Mouse (Mus musculus): ENCODE data around the gene Dennd5a. TPM values are rescaled to one million over a fixed set of nuclear protein-coding genes. Genes with fewer than 3 reads are reported as not detected.

The Dennd5a gene
- polyA plus RNA-seq, 1 experiment from 2014 or later, result 29.7 TPM

GRCm38 (mm10) chr7:109958843-109959715 lies 1.2 kb downstream of the Dennd5a start:
- no peaks in the 10 kb centered on the region for H3K9me3 ChIP-seq
- peaks cover 11% of the 10 kb centered on the region for H3K27me3 ChIP-seq (ENCODE audit: poor library complexity, severe bottlenecking)
- H3K4me3 ChIP-seq, result peak overlapping the region; percentile 89
- H3K27ac ChIP-seq, result peak overlapping the region; percentile 97
- no peaks in the 10 kb centered on the region for H3K36me3 ChIP-seq (replicated peaks)
- peak; percentile 31 for DNase-seq (ENCODE audit: extremely low spot score, low spot score)
- H3K4me1 ChIP-seq, result peaks cover 34% of the 10 kb centered on the region
- WGBS, result 13% methylated on average over 18 of the region's 18 CpGs

- 83% methylated on average over 8 of the region's 8 CpGs for whole genome bisulfite sequencing
- no peaks in the 10 kb centered on the region for H3K9me3 ChIP-seq
- H3K4me1 ChIP-seq, result peaks cover 34% of the 10 kb centered on the region
- peak overlapping the region; percentile 89 for H3K4me3 ChIP-seq
- peaks cover 11% of the 10 kb centered on the region for H3K27me3 ChIP-seq (ENCODE audit: poor library complexity, severe bottlenecking)
- DNase-seq (ENCODE audit: extremely low spot score, low spot score), result no peak
- no peaks in the 10 kb centered on the region for H3K36me3 ChIP-seq (replicated peaks)
- H3K27ac ChIP-seq, result no peak overlapping the region; the same call in 1 of the 2 replicates
Measured at GRCm38 (mm10) chr7:109957996-109958789, 2.1 kb downstream of the Dennd5a start.

GRCm38 (mm10) chr7:109954622-109955401 lies 5.5 kb downstream of the Dennd5a start:
- Histone ChIP-seq H3K4me3 (no peak overlapping the region), H3K36me3 (replicated peaks) (no peaks in the 10 kb centered on the region), H3K4me1 (peaks cover 26% of the 10 kb centered on the region), H3K27me3 (ENCODE audit: poor library complexity, severe bottlenecking) (no peaks in the 10 kb centered on the region), H3K9me3 (no peaks in the 10 kb centered on the region), H3K27ac (no peak overlapping the region)
- DNase-seq (ENCODE audit: extremely low spot score, low spot score), result no peak
- WGBS, result 73% methylated on average over 6 of the region's 6 CpGs

GRCm38 (mm10) chr7:109951297-109951696 lies 9.0 kb downstream of the Dennd5a start:
- Histone ChIP-seq H3K36me3 (replicated peaks) (no peaks in the 10 kb centered on the region), H3K4me3 (no peak overlapping the region), H3K4me1 (peaks cover 5% of the 10 kb centered on the region; the same call in 1 of the 2 replicates), H3K9me3 (no peaks in the 10 kb centered on the region), H3K27me3 (ENCODE audit: poor library complexity, severe bottlenecking) (no peaks in the 10 kb centered on the region), H3K27ac (no peak overlapping the region)
- no peak for DNase-seq (ENCODE audit: extremely low spot score, low spot score)
- WGBS, result 87% methylated on average over 4 of the region's 4 CpGs

- H3K27ac ChIP-seq, result no peak overlapping the region
- H3K4me3 ChIP-seq, result no peak overlapping the region
- 81% methylated on average over 6 of the region's 6 CpGs for WGBS
- DNase-seq (ENCODE audit: extremely low spot score, low spot score), result no peak
- H3K27me3 ChIP-seq (ENCODE audit: poor library complexity, severe bottlenecking), result no peaks in the 10 kb centered on the region
- H3K36me3 ChIP-seq (replicated peaks), result peaks cover 11% of the 10 kb centered on the region
- H3K4me1 ChIP-seq, result 0 out of 2 replicates have a peak, but pooled peaks cover 5% of the 10 kb centered on the region
- no peaks in the 10 kb centered on the region for H3K9me3 ChIP-seq
Measured at GRCm38 (mm10) chr7:109944421-109945034, 15.7 kb downstream of the Dennd5a start.

GRCm38 (mm10) chr7:109929628-109930027 lies 30.6 kb downstream of the Dennd5a start:
- Histone ChIP-seq H3K4me3 (no peak overlapping the region), H3K27ac (no peak overlapping the region)

GRCm38 (mm10) chr7:109928365-109928764 lies 31.9 kb downstream of the Dennd5a start:
- 89% methylated on average over 6 of the region's 6 CpGs for WGBS
- H3K9me3 ChIP-seq, result no peaks in the 10 kb centered on the region
- H3K4me3 ChIP-seq, result no peak overlapping the region
- H3K4me1 ChIP-seq, result peaks cover 10% of the 10 kb centered on the region
- no peak overlapping the region for H3K27ac ChIP-seq
- no peaks in the 10 kb centered on the region for H3K27me3 ChIP-seq (ENCODE audit: poor library complexity, severe bottlenecking)
- H3K36me3 ChIP-seq (replicated peaks), result peaks cover 84% of the 10 kb centered on the region
- DNase-seq (ENCODE audit: extremely low spot score, low spot score), result no peak

More at GRCm38 (mm10) chr7:109929628-109930027, 30.6 kb downstream of the Dennd5a start:
- Histone ChIP-seq H3K4me1 (peaks cover 10% of the 10 kb centered on the region), H3K27me3 (ENCODE audit: poor library complexity, severe bottlenecking) (no peaks in the 10 kb centered on the region), H3K36me3 (replicated peaks) (peaks cover 84% of the 10 kb centered on the region), H3K9me3 (no peaks in the 10 kb centered on the region)
- DNase-seq (ENCODE audit: extremely low spot score, low spot score), result no peak

GRCm38 (mm10) chr7:109924965-109925364 lies 35.3 kb downstream of the Dennd5a start:
- Histone ChIP-seq H3K4me1 (peaks cover 10% of the 10 kb centered on the region), H3K4me3 (no peak overlapping the region), H3K27me3 (ENCODE audit: poor library complexity, severe bottlenecking) (no peaks in the 10 kb centered on the region), H3K9me3 (no peaks in the 10 kb centered on the region), H3K36me3 (replicated peaks) (peaks cover 86% of the 10 kb centered on the region), H3K27ac (peak overlapping the region; percentile 8; the same call in 1 of the 2 replicates)
- DNase-seq (ENCODE audit: extremely low spot score, low spot score), result no peak
- WGBS, result 89% methylated on average over 2 of the region's 2 CpGs

- no peak for DNase-seq (ENCODE audit: extremely low spot score, low spot score)
- Histone ChIP-seq H3K9me3 (no peaks in the 10 kb centered on the region), H3K4me3 (no peak overlapping the region), H3K27ac (no peak overlapping the region), H3K36me3 (replicated peaks) (peaks cover 89% of the 10 kb centered on the region), H3K4me1 (peaks cover 10% of the 10 kb centered on the region), H3K27me3 (ENCODE audit: poor library complexity, severe bottlenecking) (no peaks in the 10 kb centered on the region)
- 98% methylated on average over 4 of the region's 4 CpGs for WGBS
Measured at GRCm38 (mm10) chr7:109922889-109923288, 37.4 kb downstream of the Dennd5a start.

- no peaks in the 10 kb centered on the region for H3K27me3 ChIP-seq (ENCODE audit: poor library complexity, severe bottlenecking)
- H3K4me1 ChIP-seq, result no peaks in the 10 kb centered on the region
- no peak overlapping the region for H3K4me3 ChIP-seq
- peaks cover 99% of the 10 kb centered on the region for H3K36me3 ChIP-seq (replicated peaks)
- 94% methylated on average over 2 of the region's 2 CpGs for WGBS
- H3K27ac ChIP-seq, result no peak overlapping the region
- no peak for DNase-seq (ENCODE audit: extremely low spot score, low spot score)
- peaks cover 4% of the 10 kb centered on the region; the same call in 1 of the 2 replicates for H3K9me3 ChIP-seq
Measured at GRCm38 (mm10) chr7:109906165-109906564, 54.1 kb downstream of the Dennd5a start.

- 93% methylated on average over 9 of the region's 9 CpGs for WGBS
- H3K36me3 ChIP-seq (replicated peaks), result peaks cover 100% of the 10 kb centered on the region
- no peak overlapping the region for H3K27ac ChIP-seq
- no peak overlapping the region for H3K4me3 ChIP-seq
- no peaks in the 10 kb centered on the region for H3K9me3 ChIP-seq
- H3K4me1 ChIP-seq, result no peaks in the 10 kb centered on the region
- H3K27me3 ChIP-seq (ENCODE audit: poor library complexity, severe bottlenecking), result no peaks in the 10 kb centered on the region
- no peak for DNase-seq (ENCODE audit: extremely low spot score, low spot score)
Measured at GRCm38 (mm10) chr7:109900921-109901320, 59.3 kb downstream of the Dennd5a start.

- Histone ChIP-seq H3K27ac (no peak overlapping the region), H3K4me3 (no peak overlapping the region), H3K27me3 (ENCODE audit: poor library complexity, severe bottlenecking) (no peaks in the 10 kb centered on the region), H3K36me3 (replicated peaks) (peaks cover 100% of the 10 kb centered on the region), H3K9me3 (no peaks in the 10 kb centered on the region), H3K4me1 (no peaks in the 10 kb centered on the region)
- DNase-seq (ENCODE audit: extremely low spot score, low spot score), result no peak
Measured at GRCm38 (mm10) chr7:109898911-109899310, 61.4 kb downstream of the Dennd5a start.
